Mouse (Mus musculus): Measurements from ENCODE around the gene Rftn2. TPM values are rescaled to one million over a fixed set of nuclear protein-coding genes. Genes with fewer than 3 reads are reported as not detected.

Rftn2 gene
- total RNA-seq, 1 experiment: 0.40 TPM

- Histone ChIP-seq H3K27ac (ENCODE audit: insufficient read depth, low read depth, low read length, poor library complexity, severe bottlenecking) (no peak overlapping the region), H3K4me3 (ENCODE audit: insufficient read depth in 1 of 2, low read depth in 1 of 2, low read length in 2 of 2, poor library complexity in 1 of 2, severe bottlenecking in 1 of 2) (no peak overlapping the region), H3K9ac (ENCODE audit: insufficient read depth, low read depth, low read length, poor library complexity, severe bottlenecking) (no peak overlapping the region), H3K9me3 (ENCODE audit: control insufficient read depth, insufficient read depth, low read depth, low read length) (no peaks in the 10 kb centered on the region), H3K36me3 (ENCODE audit: control insufficient read depth, insufficient read depth, low read length, poor library complexity, severe bottlenecking) (no peaks in the 10 kb centered on the region), H3K4me1 (ENCODE audit: control insufficient read depth in 2 of 2, insufficient read depth in 2 of 2, low read length in 2 of 2, poor library complexity in 1 of 2) (peaks cover 0 to 28% of the 10 kb centered on the region in 2 experiments; a peak in 2 of 4 replicates)
- peak; percentile 69 for DNase-seq (ENCODE audit: low read depth, low spot score)
- in situ Hi-C loops (cut with MboI; ENCODE audit: low sequenced_read_pairs in 2 of 2, unreplicated experiment in 2 of 2): no loop called here
- TF ChIP-seq CHD2 (IDR thresholded peaks at IDR 0.05; ENCODE audit: low read depth, low read length) (peak; percentile 35; the same call in 1 of the 2 replicates), ZNF384 (IDR thresholded peaks at IDR 0.05; ENCODE audit: low read depth, low read length) (0 out of 2 replicates have a peak, but pooled peaks have one; percentile 26), MAFK (IDR thresholded peaks at IDR 0.05; ENCODE audit: insufficient read depth, low read depth, low read length) (no peak)
These were observed 20.7 kb downstream of the Rftn2 start for GRCm38 (mm10) chr1:55205808-55206327.

GRCm38 (mm10) chr1:55201850-55202752, 24.5 kb downstream of the Rftn2 start:
- Histone ChIP-seq H3K9me3 (ENCODE audit: control insufficient read depth, insufficient read depth, low read depth, low read length) (no peaks in the 10 kb centered on the region), H3K27ac (ENCODE audit: insufficient read depth, low read depth, low read length, poor library complexity, severe bottlenecking) (no peak overlapping the region), H3K36me3 (ENCODE audit: control insufficient read depth, insufficient read depth, low read length, poor library complexity, severe bottlenecking) (no peaks in the 10 kb centered on the region), H3K4me1 (ENCODE audit: control insufficient read depth in 2 of 2, insufficient read depth in 2 of 2, low read length in 2 of 2, poor library complexity in 1 of 2) (peaks cover 0 to 25% of the 10 kb centered on the region in 2 experiments; a peak in 2 of 4 replicates), H3K4me3 (ENCODE audit: insufficient read depth in 1 of 2, low read depth in 1 of 2, low read length in 2 of 2, poor library complexity in 1 of 2, severe bottlenecking in 1 of 2) (no peak overlapping the region), H3K9ac (ENCODE audit: insufficient read depth, low read depth, low read length, poor library complexity, severe bottlenecking) (no peak overlapping the region)
- TF ChIP-seq ZC3H11A (IDR thresholded peaks at IDR 0.05; ENCODE audit: borderline replicate concordance, low read depth, low read length) (no peak), MAFK (IDR thresholded peaks at IDR 0.05; ENCODE audit: insufficient read depth, low read depth, low read length) (no peak), ZNF384 (IDR thresholded peaks at IDR 0.05; ENCODE audit: low read depth, low read length) (no peak), HCFC1 (IDR thresholded peaks at IDR 0.05; ENCODE audit: borderline replicate concordance, insufficient read depth, low read length) (no peak), CHD2 (IDR thresholded peaks at IDR 0.05; ENCODE audit: low read depth, low read length) (no peak)
- in situ Hi-C loops (cut with MboI; ENCODE audit: low sequenced_read_pairs in 2 of 2, unreplicated experiment in 2 of 2): no loop called here
- DNase-seq (ENCODE audit: low read depth, low spot score): no peak

- in situ Hi-C loops (cut with MboI; ENCODE audit: low sequenced_read_pairs in 2 of 2, unreplicated experiment in 2 of 2): no loop called here
- peak overlapping the region; percentile 82; the same call in 1 of the 2 replicates for H3K27ac ChIP-seq (ENCODE audit: insufficient read depth, low read depth, low read length, poor library complexity, severe bottlenecking)
- no peak overlapping the region for H3K4me3 ChIP-seq (ENCODE audit: insufficient read depth in 1 of 2, low read depth in 1 of 2, low read length in 2 of 2, poor library complexity in 1 of 2, severe bottlenecking in 1 of 2)
- H3K9me3 ChIP-seq (ENCODE audit: control insufficient read depth, insufficient read depth, low read depth, low read length): no peaks in the 10 kb centered on the region
- no peak for TF ChIP-seq CHD2 (IDR thresholded peaks at IDR 0.05; ENCODE audit: low read depth, low read length)
- TF ChIP-seq HCFC1 (IDR thresholded peaks at IDR 0.05; ENCODE audit: borderline replicate concordance, insufficient read depth, low read length): no peak
- TF ChIP-seq ZNF384 (IDR thresholded peaks at IDR 0.05; ENCODE audit: low read depth, low read length): no peak
- 0 out of 2 replicates have a peak, but pooled peaks have one; percentile 31 for TF ChIP-seq MAFK (IDR thresholded peaks at IDR 0.05; ENCODE audit: insufficient read depth, low read depth, low read length)
- TF ChIP-seq ZC3H11A (IDR thresholded peaks at IDR 0.05; ENCODE audit: borderline replicate concordance, low read depth, low read length): no peak
- no peak overlapping the region for H3K9ac ChIP-seq (ENCODE audit: insufficient read depth, low read depth, low read length, poor library complexity, severe bottlenecking)
- peak; percentile 79 for DNase-seq (ENCODE audit: low read depth, low spot score)
- H3K36me3 ChIP-seq (ENCODE audit: control insufficient read depth, insufficient read depth, low read length, poor library complexity, severe bottlenecking): no peaks in the 10 kb centered on the region
- H3K4me1 ChIP-seq (ENCODE audit: control insufficient read depth in 2 of 2, insufficient read depth in 2 of 2, low read length in 2 of 2, poor library complexity in 1 of 2): peaks cover 4 to 27% of the 10 kb centered on the region in 2 experiments; a peak in 3 of 4 replicates
These were observed 27.9 kb downstream of the Rftn2 start for GRCm38 (mm10) chr1:55198719-55199118.

- H3K27ac ChIP-seq (ENCODE audit: insufficient read depth, low read depth, low read length, poor library complexity, severe bottlenecking): no peak overlapping the region
- H3K9ac ChIP-seq (ENCODE audit: insufficient read depth, low read depth, low read length, poor library complexity, severe bottlenecking): no peak overlapping the region
- no peaks in the 10 kb centered on the region for H3K36me3 ChIP-seq (ENCODE audit: control insufficient read depth, insufficient read depth, low read length, poor library complexity, severe bottlenecking)
- H3K9me3 ChIP-seq (ENCODE audit: control insufficient read depth, insufficient read depth, low read depth, low read length): no peaks in the 10 kb centered on the region
- H3K4me1 ChIP-seq (ENCODE audit: control insufficient read depth in 2 of 2, insufficient read depth in 2 of 2, low read length in 2 of 2, poor library complexity in 1 of 2): peaks cover 4 to 18% of the 10 kb centered on the region in 2 experiments; a peak in 3 of 4 replicates
- in situ Hi-C loops (cut with MboI; ENCODE audit: low sequenced_read_pairs in 2 of 2, unreplicated experiment in 2 of 2): no loop called here
- DNase-seq (ENCODE audit: low read depth, low spot score): no peak
- no peak overlapping the region for H3K4me3 ChIP-seq (ENCODE audit: insufficient read depth in 1 of 2, low read depth in 1 of 2, low read length in 2 of 2, poor library complexity in 1 of 2, severe bottlenecking in 1 of 2)
- TF ChIP-seq ZNF384 (IDR thresholded peaks at IDR 0.05; ENCODE audit: low read depth, low read length) (no peak), CHD2 (IDR thresholded peaks at IDR 0.05; ENCODE audit: low read depth, low read length) (no peak)
These were observed 30.1 kb downstream of the Rftn2 start for GRCm38 (mm10) chr1:55196327-55197003.

All from ES-E14 (cell line).